Mouse (Mus musculus) layer of hippocampus, postnatal 10 days (tissue): ENCODE data around the gene Cytip. TPM values are rescaled to one million over a fixed set of nuclear protein-coding genes. Genes with fewer than 3 reads are reported as not detected.

Experiments
- DNase-seq, 2 experiments: peaks; one replicate each; pipeline ENCODE4 v3.0.0; 2021; ENCODE audit warnings: low spot score in 2 of 2
- total RNA-seq, 2 experiments: library from RNA; stranded (reverse); gene quantifications; 2 replicates each; pipeline ENCODE4 v1.2.3; 2021

The Cytip gene
- total RNA-seq, 2 experiments from 2014 or later, result 0.13 to 0.30 TPM

DNA sequence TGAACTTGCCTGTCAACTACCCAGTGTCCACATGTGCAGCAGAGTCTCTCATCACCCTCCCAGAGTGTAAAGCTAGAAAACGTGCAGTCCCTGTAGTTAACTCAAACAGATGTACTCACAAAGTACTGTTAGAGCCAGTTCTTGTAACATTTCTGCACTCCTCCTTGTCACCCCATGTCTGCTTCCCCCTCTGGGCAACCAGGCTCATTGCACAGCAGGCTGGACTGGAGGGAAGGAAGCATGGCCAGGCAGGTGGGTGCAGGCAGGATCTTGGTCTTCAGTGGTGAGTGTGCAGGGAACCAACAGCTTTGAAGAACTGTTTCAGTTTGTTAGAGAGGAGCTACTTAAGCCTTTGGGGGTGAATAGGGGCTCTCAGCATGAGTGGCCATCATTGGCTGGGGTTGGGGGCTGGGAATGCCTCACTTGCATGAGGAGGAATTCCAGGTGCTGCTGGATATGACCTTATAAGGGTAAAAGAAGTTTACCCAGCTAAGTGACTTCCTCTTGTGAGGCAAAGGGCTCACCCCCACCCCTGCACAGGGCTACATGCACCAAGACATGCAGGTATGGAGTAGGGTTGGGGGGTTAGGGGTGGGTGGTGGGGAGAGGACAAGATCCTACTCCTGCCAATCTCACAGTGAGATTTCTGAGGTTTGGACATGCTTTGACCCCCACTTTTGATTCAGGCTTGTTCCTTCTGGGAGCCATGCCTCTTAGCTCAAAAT, 31.7 kb downstream of the Cytip start:
- no peak for DNase-seq

DNA sequence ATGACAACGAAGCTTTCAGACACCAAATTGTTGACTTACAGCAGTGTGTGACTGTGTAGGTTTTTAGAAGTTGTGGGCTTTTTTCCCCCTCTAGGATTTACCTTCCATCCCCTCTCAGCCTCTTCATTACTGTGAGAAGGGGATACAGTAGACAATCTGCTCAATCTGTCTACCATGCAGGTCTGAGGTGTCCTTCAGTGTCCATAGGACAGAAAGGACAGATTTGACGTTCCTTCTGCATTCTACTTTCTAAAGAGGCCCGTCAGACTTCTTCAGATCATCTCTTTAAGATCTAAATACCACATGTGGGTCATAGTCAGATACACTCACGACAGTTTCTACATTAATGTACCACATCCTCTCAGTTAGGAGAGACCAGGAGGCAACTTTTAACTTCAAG, 33.5 kb downstream of the Cytip start:
- DNase-seq, result no peak

DNA sequence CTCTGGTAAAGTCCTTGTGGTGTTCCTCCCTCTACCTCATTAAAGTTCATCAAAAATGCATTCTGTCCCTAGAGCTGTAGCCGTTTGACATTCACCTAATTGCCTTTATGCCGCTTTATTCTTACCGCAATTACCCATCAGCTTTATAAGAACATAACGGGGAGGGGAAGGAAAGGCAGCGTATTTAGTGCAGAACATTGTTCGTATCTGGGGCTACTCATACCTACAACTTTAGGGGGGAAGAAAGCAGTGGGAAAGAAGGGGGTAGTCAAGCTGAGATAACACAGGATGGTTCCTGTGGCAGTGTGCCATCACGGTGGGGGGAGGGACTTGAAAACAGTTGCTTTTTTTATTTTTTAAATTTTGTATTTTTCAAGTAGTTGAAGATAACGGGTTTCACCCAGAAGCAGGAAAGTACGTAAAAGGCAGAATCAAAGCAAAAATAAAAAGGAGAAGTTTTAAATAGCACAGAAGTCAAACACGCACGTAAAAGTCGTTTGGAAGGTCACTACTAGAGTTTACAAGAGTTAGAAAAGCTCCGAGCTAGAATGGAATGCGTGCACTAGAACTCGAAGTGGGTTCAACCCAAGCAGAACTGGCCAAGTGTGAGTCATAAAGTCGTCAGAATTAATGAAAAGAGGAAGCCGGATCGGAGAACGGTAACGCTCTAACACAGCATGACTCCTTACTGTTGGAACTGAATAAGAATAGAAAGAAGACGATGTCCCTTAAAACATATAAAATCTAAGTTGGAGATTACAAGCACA, 34.6 kb downstream of the Cytip start:
- no peak for DNase-seq

DNA sequence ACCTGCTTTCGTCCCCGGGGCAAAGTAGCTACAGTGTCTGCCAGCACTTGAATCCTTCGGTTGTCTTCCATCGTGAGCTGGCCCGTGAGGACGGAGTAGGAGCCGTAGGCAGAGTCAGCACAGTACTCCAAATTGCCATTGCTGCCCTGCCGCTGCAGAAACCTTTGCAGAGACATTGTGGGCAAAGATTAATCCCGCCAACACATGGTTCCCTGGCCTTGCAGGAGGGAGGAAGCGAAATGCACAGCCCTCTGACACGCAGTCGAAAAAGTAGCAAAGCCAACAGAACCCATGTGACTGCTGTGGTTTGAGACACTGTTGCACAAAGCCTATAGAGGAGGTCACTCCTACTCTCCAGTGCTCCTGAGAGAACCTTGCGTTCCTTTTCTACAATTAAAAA, 35.5 kb downstream of the Cytip start:
- no peak for DNase-seq

DNA sequence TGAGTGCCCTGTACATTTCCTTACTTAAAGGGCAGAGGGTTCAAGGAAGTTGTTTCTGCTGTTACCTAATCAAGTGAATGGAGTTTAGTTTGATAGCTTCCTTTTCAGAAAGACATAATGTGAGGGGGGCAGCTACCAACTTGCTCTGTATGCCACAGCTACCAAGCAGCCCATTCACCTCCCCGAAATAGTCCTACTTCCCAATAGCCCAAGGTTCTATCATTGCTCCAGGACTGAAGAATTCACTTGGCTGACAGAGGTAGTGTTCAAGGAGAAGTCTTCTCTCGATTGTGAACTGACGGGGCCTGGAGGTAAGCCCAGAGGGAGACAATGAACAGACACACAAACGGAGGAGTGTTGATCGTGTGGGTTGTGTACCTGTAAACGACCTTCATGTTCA, 36.2 kb downstream of the Cytip start:
- DNase-seq, result no peak

DNA sequence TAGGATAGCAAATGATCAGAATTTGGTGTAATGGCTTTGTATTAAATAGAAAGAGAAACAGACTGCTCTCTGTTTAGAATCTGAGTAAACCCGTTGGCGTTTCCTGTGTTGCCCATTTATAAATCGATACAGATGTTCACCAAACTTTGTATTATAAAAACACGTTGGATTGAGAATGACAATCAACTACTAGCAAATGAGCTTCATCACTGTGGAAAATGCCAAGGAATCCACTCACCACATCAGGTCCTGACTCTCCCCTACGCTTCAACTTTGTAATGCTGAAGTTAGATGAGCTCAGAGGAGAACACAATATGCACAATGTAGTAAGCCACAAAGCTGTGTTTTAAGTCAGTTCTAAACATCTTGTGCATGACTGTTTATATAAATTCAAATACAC, 36.8 kb downstream of the Cytip start:
- DNase-seq, result no peak

DNA sequence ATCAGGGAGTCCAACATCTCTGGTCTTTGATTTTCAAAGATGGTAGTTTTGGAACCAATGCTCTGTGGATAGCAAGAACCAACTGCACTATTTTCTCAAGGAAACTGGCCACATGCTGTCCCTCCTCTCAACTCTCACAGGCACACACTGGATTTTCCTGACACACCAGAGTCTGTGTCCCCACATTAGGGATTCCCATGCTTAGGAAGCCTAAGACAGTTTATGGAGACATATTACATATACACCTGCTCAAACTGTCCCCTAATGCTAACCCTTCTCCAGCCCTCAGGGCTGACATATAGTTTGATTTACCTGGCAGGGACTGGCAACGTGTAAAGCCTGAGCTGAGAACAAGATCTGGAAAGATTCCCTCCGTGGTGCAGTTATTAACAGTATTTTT, 37.2 kb downstream of the Cytip start:
- DNase-seq, result no peak

DNA sequence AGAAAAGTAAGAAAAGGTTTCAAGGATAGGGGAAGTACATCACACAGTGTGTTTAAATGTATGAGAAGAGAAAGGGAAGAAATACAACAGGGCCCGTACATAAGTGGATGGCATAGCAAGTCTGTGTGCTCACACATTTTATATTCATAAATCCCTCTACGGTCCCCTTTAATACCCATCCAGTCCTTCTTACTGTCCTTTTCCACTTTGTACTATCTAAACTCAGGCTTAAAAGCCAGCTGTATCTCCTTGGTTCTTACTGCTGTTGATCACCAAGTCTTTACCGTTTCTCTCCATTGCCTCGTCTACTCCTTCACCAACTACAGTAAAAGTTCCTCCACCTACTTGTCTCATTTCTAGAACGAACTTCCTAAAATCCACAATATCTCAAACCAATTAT, 37.9 kb downstream of the Cytip start:
- DNase-seq, result no peak

DNA sequence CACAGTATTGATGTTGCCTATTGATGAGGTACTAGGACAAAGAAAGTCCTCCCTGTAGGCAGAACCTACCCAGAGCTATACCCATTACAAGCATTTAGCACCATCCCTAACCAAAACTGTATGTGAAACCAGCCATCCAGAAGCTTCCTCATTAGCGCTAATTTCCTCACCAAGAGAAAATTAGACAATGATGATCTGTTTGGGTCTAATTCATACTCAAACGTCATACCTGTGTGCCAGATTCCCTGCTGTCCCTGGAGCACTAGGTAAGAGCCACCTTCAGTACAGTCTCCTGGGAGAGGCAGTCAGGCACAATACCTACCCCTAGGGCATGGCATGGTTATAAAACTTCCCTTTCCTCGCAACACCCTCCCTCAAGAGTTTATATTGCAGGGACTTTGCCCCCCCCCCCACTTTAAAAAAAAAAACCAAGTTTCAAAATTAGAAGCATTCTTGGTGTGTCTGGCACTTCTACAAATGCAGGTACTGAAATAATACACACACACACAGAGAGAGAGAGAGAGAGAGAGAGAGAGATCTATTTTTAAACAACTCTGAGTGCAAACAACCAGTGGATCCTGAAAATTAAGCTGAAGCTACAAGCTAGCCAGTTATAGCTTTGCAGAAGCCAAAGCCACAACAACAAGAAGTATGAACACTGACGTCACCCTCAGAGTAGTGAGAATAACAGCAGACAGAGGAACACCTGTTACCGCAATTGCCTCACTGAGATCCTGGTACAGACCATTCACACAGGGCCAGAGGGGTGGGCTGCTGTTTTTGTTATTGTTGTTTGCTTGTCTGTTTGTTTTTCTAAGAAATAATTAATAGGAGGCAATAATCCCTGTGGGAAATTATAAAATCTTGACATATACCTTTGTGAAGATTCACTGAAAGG, 38.6 kb downstream of the Cytip start:
- DNase-seq, result no peak

DNA sequence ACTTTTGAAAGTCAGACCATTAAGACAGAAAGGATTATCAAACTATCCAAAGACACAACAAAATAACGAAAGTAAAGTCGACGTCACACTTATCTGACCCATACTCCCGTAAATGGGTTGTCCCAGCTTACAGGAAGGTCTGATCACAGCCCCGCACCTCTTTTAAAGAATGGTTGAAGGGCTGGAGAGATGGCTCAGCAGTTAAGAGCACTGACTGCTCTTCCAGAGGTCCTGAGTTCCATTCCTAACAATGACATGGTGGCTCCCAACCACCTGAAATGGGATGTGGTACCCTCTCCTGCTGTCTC, 39.3 kb downstream of the Cytip start:
- no peak for DNase-seq

DNA sequence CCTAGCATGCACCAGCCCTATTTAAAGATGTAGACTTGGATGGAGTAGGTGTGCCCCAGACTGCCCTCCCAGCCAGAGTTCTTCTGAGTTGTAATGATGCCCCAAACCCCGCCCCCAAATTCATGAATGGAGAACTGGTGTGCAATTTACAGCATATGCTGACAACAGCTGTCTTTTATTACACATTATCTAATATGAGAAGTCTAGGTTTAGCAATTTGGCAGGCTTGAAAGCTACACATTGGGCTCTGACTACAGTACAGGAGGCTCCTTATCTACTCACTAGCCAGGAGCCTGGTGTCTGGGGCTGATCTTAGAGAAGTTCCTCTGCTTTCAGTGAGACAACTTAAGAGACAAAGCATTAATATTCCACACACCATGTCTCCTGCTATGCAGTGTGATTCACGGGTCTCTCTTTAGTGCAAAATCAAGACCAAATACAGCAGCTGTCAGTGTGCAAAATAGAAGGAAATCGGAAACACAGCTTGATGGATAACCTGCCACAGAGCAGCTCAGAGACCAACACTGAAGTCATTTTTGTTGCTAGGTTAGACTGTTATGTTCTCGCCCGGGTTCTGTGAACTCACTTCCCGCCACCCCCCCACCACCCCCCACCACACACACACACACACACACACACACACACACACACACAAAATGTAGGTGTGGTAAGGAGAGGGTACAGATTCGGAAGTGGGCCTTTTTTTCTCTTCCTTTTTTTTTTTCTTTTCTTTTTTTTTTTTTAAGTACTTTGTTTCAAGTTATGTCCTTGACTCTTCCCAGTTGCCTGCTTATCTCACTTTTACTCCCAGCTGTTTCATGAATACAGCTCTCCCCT, 39.8 kb downstream of the Cytip start:
- DNase-seq, result no peak

DNA sequence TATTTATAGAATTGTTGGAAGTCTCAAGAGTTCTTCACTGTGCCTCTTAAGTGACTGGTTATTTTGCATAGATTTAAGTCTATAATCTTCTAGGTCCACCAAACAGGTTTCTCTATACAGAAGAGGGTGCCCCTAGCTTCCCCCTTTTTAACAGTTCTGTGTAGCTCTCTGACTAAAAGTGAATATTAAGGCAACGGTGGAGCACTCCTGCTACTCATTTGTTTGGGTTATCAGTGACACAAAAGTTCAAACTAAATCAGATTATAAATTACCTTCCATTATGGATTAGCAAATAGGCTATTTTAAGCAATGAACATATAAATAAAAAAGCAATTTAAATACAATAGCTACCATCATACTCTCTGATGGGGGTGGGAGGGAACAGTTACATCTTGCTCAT, 40.8 kb downstream of the Cytip start:
- DNase-seq, result no peak

DNA sequence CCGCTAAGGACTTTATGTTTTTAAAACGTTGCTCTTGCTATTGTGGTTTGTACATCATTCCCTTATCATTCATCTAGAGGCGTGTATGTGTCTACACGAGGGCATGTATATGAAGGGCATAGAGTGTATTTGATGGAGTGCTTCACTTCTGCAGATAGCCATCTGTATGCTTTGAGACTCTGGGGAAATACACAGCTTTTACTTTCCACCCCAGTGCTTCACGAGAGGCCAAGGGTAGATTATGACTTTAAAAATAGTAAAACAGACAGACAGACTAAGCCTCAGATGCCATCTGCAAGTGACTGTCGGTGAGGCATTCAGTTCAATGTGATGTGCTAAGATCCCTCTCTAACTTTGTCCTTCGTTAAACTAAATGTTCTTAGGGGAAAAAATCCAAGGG, 41.6 kb downstream of the Cytip start:
- DNase-seq, result no peak

DNA sequence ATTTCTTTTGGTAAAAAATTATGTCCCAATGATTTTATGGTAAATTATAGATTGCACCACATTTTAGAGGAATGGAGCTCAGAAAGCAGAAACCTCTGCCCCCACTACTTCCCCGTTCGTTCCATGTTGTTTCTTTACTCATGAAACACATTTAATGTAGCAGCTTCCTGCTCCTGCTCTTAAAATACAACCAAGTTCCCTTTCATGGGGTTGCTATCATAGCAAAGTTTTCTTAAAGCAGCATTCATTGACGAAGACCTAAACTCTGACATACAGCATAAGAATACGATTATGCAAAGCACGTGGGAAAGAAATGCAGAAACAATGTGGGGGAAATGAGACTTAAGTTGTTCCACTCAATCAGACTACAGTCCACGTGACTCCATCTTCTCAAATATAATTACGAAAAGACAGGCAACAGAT, 45.3 kb downstream of the Cytip start:
- DNase-seq, result no peak

DNA sequence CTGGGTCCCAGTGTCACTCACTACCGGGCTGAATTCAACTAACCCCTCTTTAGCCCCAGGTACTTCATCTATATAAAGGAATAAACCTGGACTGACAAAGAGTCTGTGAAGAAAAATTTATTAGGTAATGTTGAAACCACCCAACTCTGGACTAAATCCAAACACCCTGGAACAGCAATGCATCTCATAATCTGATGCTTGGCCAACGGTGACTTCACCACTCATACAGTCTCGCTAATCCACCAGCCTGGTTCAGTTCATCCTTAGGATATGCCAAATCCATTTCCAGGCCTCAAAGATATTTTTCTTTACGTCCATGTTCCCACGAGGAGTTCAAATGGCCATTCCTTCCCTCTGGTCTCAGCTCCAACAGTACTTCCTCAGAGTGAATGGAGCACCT, 48.8 kb downstream of the Cytip start:
- no peak for DNase-seq

DNA sequence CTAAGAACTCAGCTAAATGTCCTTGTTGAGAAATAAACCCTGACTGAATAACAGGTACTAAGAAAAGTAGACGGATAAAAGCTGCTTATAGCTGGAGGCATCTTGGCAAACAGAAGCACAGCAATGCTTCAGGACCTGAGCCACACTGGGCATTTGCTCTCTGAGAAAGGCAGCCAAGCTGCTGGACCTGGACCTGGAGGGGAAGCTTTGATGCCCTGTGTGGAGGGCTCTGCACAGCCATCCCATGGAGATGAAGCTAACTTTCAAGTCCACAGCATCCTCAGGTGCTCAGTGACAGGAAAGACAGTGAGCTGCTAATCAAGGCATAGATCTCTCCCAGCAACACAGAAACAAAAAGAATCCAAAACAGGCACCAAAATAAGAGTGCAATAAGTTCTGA, 54.8 kb downstream of the Cytip start:
- no peak for DNase-seq

DNA sequence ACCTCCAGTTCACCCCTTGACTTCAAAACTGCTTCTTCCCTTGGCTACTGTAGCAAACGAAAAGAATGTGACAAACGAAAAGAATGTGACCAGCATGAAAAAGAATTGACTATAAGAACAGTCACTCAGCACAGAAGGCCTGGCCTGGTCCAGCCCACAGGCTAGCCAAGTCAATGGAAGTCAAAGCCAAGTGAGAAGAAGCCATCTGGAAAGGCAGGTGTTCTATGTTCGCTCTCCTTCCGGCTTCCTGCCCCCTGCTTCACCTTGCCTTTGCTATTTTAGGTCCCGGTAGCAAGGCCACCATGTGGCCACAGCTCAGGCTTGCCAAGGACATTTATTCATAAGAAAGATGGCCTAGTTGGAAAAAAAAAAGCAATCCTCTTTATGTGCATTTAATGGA, 56.7 kb downstream of the Cytip start:
- DNase-seq, result no peak

DNA sequence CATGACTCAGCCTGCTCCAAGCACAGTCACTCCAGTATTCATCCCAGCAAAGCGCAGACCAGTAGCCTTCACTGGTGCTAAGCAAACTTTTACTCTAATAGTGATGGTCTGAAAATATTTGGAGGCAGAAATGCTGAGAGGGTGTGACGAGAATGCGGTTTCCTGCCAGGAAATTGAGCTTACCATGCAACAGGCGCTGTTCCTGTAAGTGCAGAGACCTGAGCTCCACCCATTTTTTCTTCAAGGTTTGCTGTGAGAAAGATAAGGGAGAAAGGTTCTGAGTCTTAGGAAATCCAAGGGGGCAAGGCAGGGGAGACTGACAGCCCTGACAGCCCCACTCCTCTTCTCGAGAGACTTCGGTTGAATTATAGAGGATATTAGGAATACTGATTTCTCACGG, 57.7 kb downstream of the Cytip start:
- no peak for DNase-seq

DNA sequence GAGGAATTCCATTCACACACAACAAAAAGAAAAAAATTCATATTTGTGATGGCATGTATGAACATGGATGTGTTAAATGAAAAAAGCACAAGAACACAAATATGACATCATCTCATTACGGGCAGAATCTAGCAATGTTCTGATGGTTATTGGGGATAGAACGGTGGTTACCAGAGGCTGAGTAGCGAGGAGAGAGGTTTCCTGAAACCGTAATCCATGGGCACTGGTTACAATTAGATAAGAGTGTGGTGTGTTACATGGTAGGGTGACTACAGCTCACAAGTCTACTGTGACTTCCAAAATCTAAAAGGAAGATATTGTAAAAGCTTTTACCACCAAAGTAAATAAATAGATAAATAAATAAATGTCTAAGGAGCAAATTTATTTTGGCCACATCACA, 58.8 kb downstream of the Cytip start:
- no peak for DNase-seq

DNA sequence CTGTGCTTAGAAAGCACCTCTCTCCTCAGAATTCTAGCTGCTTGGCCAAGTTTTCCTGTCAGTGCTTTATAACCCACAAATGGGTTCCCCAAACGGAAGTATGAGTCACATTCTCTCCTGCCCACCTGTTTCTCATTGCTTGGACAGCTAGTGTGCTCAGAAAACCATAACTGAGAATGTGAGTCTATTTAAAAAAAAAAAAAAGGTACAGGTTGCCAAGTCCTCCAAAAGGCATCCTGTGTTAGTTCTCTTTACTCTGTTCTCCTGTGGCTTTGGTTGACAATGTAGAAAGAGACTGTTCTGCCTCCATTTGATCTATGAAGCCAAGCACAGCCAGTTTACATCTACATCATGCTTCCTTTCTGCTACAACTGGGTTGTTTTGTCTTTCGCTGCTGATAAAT, 60.3 kb downstream of the Cytip start:
- DNase-seq, result no peak

DNA sequence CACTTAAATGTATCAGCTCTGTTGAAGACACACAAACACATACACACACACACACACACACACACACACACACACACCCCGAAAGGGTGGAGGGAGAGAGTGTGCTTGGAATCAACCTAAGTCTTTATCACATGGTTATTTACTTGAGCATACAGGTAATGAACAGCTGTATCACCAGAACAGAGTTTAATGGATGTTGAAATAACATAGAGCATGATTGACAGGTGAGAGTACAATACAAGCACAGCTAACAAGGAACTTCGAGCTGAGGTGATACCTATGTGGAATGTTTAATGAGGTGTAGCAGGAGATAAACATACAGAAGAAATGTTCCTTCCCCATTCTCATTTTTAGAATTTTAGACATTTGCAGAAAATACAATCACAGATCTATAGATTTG, 62.7 kb downstream of the Cytip start:
- no peak for DNase-seq
